Mouse (Mus musculus): ENCODE results near the gene Irak3. TPM values are rescaled to one million over a fixed set of nuclear protein-coding genes. Genes with fewer than 3 reads are reported as not detected.
"Not testable (repeated sequence)": the region's sequence is repeated elsewhere in the genome, so short reads cannot be mapped to it uniquely, and the experiment has no call there.

Irak3 gene
- polyA plus RNA-seq, 2 experiments = 1.9 to 3.2 TPM

- Histone ChIP-seq H3K9me3 (ENCODE audit: control insufficient read depth, low read length) (no peaks in the 10 kb centered on the region), H3K27me3 (ENCODE audit: control insufficient read depth, insufficient read depth, low read length) (no peaks in the 10 kb centered on the region), H3K4me3 (replicated peaks; ENCODE audit: low read length) (no peak overlapping the region), H3K36me3 (ENCODE audit: control insufficient read depth, insufficient read depth, low read length) (no peaks in the 10 kb centered on the region), H3K27ac (replicated peaks; ENCODE audit: low read depth, low read length) (no peak overlapping the region), H3K9ac (ENCODE audit: low read depth, low read length, severe bottlenecking) (no peak overlapping the region), H3K4me1 (ENCODE audit: control insufficient read depth, insufficient read depth, low read length) (no peaks in the 10 kb centered on the region), H3K4me2 (replicated peaks; ENCODE audit: low read depth, low read length, severe bottlenecking) (no peak overlapping the region)
- TF ChIP-seq POLR2A (IDR thresholded peaks at IDR 0.05; ENCODE audit: borderline replicate concordance, extremely low read depth, insufficient read depth, insufficient read length) = no peak
- WGBS = 51% methylated on average over 7 of the region's 7 CpGs
- DNase-seq (ENCODE audit: low spot score) (peak; percentile 87), ATAC-seq (ENCODE audit: low FRiP score, low read depth) (peak; percentile 60)
Observed at GRCm38 (mm10) chr10:120124801-120125464, 77.0 kb downstream of the Irak3 start.

GRCm38 (mm10) chr10:120123721-120124120 is 78.2 kb downstream of the Irak3 start:
- Histone ChIP-seq H3K9me3 (ENCODE audit: control insufficient read depth, low read length) (no peaks in the 10 kb centered on the region), H3K27ac (replicated peaks; ENCODE audit: low read depth, low read length) (no peak overlapping the region), H3K36me3 (ENCODE audit: control insufficient read depth, insufficient read depth, low read length) (no peaks in the 10 kb centered on the region), H3K4me3 (replicated peaks; ENCODE audit: low read length) (no peak overlapping the region), H3K27me3 (ENCODE audit: control insufficient read depth, insufficient read depth, low read length) (no peaks in the 10 kb centered on the region), H3K9ac (ENCODE audit: low read depth, low read length, severe bottlenecking) (no peak overlapping the region), H3K4me2 (replicated peaks; ENCODE audit: low read depth, low read length, severe bottlenecking) (no peak overlapping the region), H3K4me1 (ENCODE audit: control insufficient read depth, insufficient read depth, low read length) (no peaks in the 10 kb centered on the region)
- ATAC-seq (ENCODE audit: low FRiP score, low read depth) (no peak), DNase-seq (ENCODE audit: low spot score) (no peak)
- TF ChIP-seq POLR2A (IDR thresholded peaks at IDR 0.05; ENCODE audit: borderline replicate concordance, extremely low read depth, insufficient read depth, insufficient read length) = no peak
- 96% methylated on average over 3 of the region's 3 CpGs for WGBS

- no peak overlapping the region for H3K4me3 ChIP-seq (replicated peaks; ENCODE audit: low read length)
- H3K9me3 ChIP-seq (ENCODE audit: control insufficient read depth, low read length) = no peaks in the 10 kb centered on the region
- no peak overlapping the region for H3K4me2 ChIP-seq (replicated peaks; ENCODE audit: low read depth, low read length, severe bottlenecking)
- H3K27me3 ChIP-seq (ENCODE audit: control insufficient read depth, insufficient read depth, low read length) = no peaks in the 10 kb centered on the region
- H3K4me1 ChIP-seq (ENCODE audit: control insufficient read depth, insufficient read depth, low read length) = peaks cover 4% of the 10 kb centered on the region; the same call in 1 of the 2 replicates
- H3K27ac ChIP-seq (replicated peaks; ENCODE audit: low read depth, low read length) = no peak overlapping the region
- no peaks in the 10 kb centered on the region for H3K36me3 ChIP-seq (ENCODE audit: control insufficient read depth, insufficient read depth, low read length)
- H3K9ac ChIP-seq (ENCODE audit: low read depth, low read length, severe bottlenecking) = no peak overlapping the region
- no peak for DNase-seq (ENCODE audit: low spot score)
- no peak for TF ChIP-seq POLR2A (IDR thresholded peaks at IDR 0.05; ENCODE audit: borderline replicate concordance, extremely low read depth, insufficient read depth, insufficient read length)
- WGBS = 100% methylated on average over 1 of the region's 1 CpGs
- no peak for ATAC-seq (ENCODE audit: low FRiP score, low read depth)
Observed at GRCm38 (mm10) chr10:120115249-120115648, 86.7 kb downstream of the Irak3 start.

- H3K4me3 ChIP-seq (replicated peaks; ENCODE audit: low read length) = no peak overlapping the region
- H3K4me2 ChIP-seq (replicated peaks; ENCODE audit: low read depth, low read length, severe bottlenecking) = no peak overlapping the region
- no peak overlapping the region for H3K9ac ChIP-seq (ENCODE audit: low read depth, low read length, severe bottlenecking)
- no peaks in the 10 kb centered on the region for H3K27me3 ChIP-seq (ENCODE audit: control insufficient read depth, insufficient read depth, low read length)
- TF ChIP-seq POLR2A (IDR thresholded peaks at IDR 0.05; ENCODE audit: borderline replicate concordance, extremely low read depth, insufficient read depth, insufficient read length) = no peak
- H3K9me3 ChIP-seq (ENCODE audit: control insufficient read depth, low read length) = no peaks in the 10 kb centered on the region
- ATAC-seq (ENCODE audit: low FRiP score, low read depth) (no peak), DNase-seq (ENCODE audit: low spot score) (no peak)
- H3K36me3 ChIP-seq (ENCODE audit: control insufficient read depth, insufficient read depth, low read length) = no peaks in the 10 kb centered on the region
- WGBS = 57% methylated on average over 7 of the region's 7 CpGs
- peaks cover 4% of the 10 kb centered on the region; the same call in 1 of the 2 replicates for H3K4me1 ChIP-seq (ENCODE audit: control insufficient read depth, insufficient read depth, low read length)
- no peak overlapping the region for H3K27ac ChIP-seq (replicated peaks; ENCODE audit: low read depth, low read length)
Observed at GRCm38 (mm10) chr10:120114493-120114892, 87.4 kb downstream of the Irak3 start.

- H3K27ac ChIP-seq (replicated peaks; ENCODE audit: low read depth, low read length) = no peak overlapping the region
- no peaks in the 10 kb centered on the region for H3K36me3 ChIP-seq (ENCODE audit: control insufficient read depth, insufficient read depth, low read length)
- WGBS = 71% methylated on average over 6 of the region's 6 CpGs
- DNase-seq (ENCODE audit: low spot score) = no peak
- no peak for TF ChIP-seq POLR2A (IDR thresholded peaks at IDR 0.05; ENCODE audit: borderline replicate concordance, extremely low read depth, insufficient read depth, insufficient read length)
- H3K9ac ChIP-seq (ENCODE audit: low read depth, low read length, severe bottlenecking) = no peak overlapping the region
- peaks cover 4% of the 10 kb centered on the region; the same call in 1 of the 2 replicates for H3K4me1 ChIP-seq (ENCODE audit: control insufficient read depth, insufficient read depth, low read length)
- no peaks in the 10 kb centered on the region for H3K9me3 ChIP-seq (ENCODE audit: control insufficient read depth, low read length)
- H3K27me3 ChIP-seq (ENCODE audit: control insufficient read depth, insufficient read depth, low read length) = no peaks in the 10 kb centered on the region
- H3K4me2 ChIP-seq (replicated peaks; ENCODE audit: low read depth, low read length, severe bottlenecking) = no peak overlapping the region
- no peak for ATAC-seq (ENCODE audit: low FRiP score, low read depth)
- H3K4me3 ChIP-seq (replicated peaks; ENCODE audit: low read length) = no peak overlapping the region
Observed at GRCm38 (mm10) chr10:120113980-120114379, 88.0 kb downstream of the Irak3 start.

GRCm38 (mm10) chr10:120113482-120113881 is 88.4 kb downstream of the Irak3 start:
- not testable (repeated sequence) for H3K4me1 ChIP-seq (ENCODE audit: control insufficient read depth, insufficient read depth, low read length); H3K9me3 ChIP-seq (ENCODE audit: control insufficient read depth, low read length); ATAC-seq (ENCODE audit: low FRiP score, low read depth); H3K9ac ChIP-seq (ENCODE audit: low read depth, low read length, severe bottlenecking); H3K27ac ChIP-seq (replicated peaks; ENCODE audit: low read depth, low read length); H3K36me3 ChIP-seq (ENCODE audit: control insufficient read depth, insufficient read depth, low read length); DNase-seq (ENCODE audit: low spot score); H3K27me3 ChIP-seq (ENCODE audit: control insufficient read depth, insufficient read depth, low read length)
- 74% methylated on average over 9 of the region's 9 CpGs for WGBS
- Histone ChIP-seq H3K4me2 (replicated peaks; ENCODE audit: low read depth, low read length, severe bottlenecking) (peak overlapping the region; percentile 60), H3K4me3 (replicated peaks; ENCODE audit: low read length) (peak overlapping the region; percentile 79; the same call in 1 of the 2 replicates)
